Mouse (Mus musculus): ENCODE results near the gene Olfr370. TPM values are rescaled to one million over a fixed set of nuclear protein-coding genes. Genes with fewer than 3 reads are reported as not detected.
"Not testable (repeated sequence)": the region's sequence is repeated elsewhere in the genome, so short reads cannot be mapped to it uniquely, and the experiment has no call there.

The Olfr370 gene
- not detected in 2 replicates for total RNA-seq (2021)
- long read RNA-seq, experiment 1, result 0 reads
- long read RNA-seq, experiment 2, result 0 reads

GRCm38 (mm10) chr8:83535736-83536135 is at the start of gene Olfr370:
Gene Olfr370 (plus strand): TSS chr8:83535780.
- no peak for DNase-seq

- DNase-seq, result peak; percentile 7
Measured at GRCm38 (mm10) chr8:83511696-83512095, 23.9 kb upstream of the Olfr370 start.

GRCm38 (mm10) chr8:83520432-83520831 is 15.1 kb upstream of the Olfr370 start:
- no peak for DNase-seq

GRCm38 (mm10) chr8:83520907-83521306 is 14.7 kb upstream of the Olfr370 start:
- not testable (repeated sequence) for DNase-seq

- no peak for DNase-seq
Measured at GRCm38 (mm10) chr8:83521310-83521709, 14.3 kb upstream of the Olfr370 start.

GRCm38 (mm10) chr8:83534802-83535201 is 778 bp upstream of the Olfr370 start:
- no peak for DNase-seq

GRCm38 (mm10) chr8:83562669-83563068 is 27.1 kb downstream of the Olfr370 start:
- no peak for DNase-seq

GRCm38 (mm10) chr8:83563246-83563645 is 27.7 kb downstream of the Olfr370 start:
- no peak for DNase-seq

- no peak for DNase-seq
Measured at GRCm38 (mm10) chr8:83565731-83566375, 30.3 kb downstream of the Olfr370 start.

- peak; percentile 98 for DNase-seq
Measured at GRCm38 (mm10) chr8:83566469-83567395, 31.2 kb downstream of the Olfr370 start, which contains the start of gene Ndufb7. Gene Ndufb7 (plus strand): TSS chr8:83566671.

GRCm38 (mm10) chr8:83567668-83568067 is 32.1 kb downstream of the Olfr370 start:
- DNase-seq, result no peak

- DNase-seq, result no peak
Measured at GRCm38 (mm10) chr8:83568128-83568527, 32.5 kb downstream of the Olfr370 start.

GRCm38 (mm10) chr8:83568755-83569154 is 33.2 kb downstream of the Olfr370 start:
- no peak for DNase-seq

- no peak for DNase-seq
Measured at GRCm38 (mm10) chr8:83569165-83569564, 33.6 kb downstream of the Olfr370 start.

GRCm38 (mm10) chr8:83570272-83571000 is 34.9 kb downstream of the Olfr370 start:
- DNase-seq, result no peak

- DNase-seq, result not testable (repeated sequence)
Measured at GRCm38 (mm10) chr8:83571001-83571340, 35.4 kb downstream of the Olfr370 start.

GRCm38 (mm10) chr8:83571791-83572190 is 36.2 kb downstream of the Olfr370 start:
- DNase-seq, result no peak

GRCm38 (mm10) chr8:83572246-83572812 is 36.7 kb downstream of the Olfr370 start:
- no peak for DNase-seq

GRCm38 (mm10) chr8:83573140-83573875 is 37.7 kb downstream of the Olfr370 start:
- peak; percentile 66 for DNase-seq

GRCm38 (mm10) chr8:83574631-83575315 is 39.2 kb downstream of the Olfr370 start:
- no peak for DNase-seq
